Mouse (Mus musculus): ENCODE measurements around the gene Zbtb32.
A peak's percentile ranks its signal among the peaks of the same experiment; 100 is the strongest.

GRCm38 (mm10) chr7:30613529-30614112 is 14.9 kb upstream of the Zbtb32 start:
- no peak for TF ChIP-seq JUND (conservative IDR thresholded peaks at IDR 0.05; ENCODE audit: low read depth, low read length)
- no peak for TF ChIP-seq ZNF384 (IDR thresholded peaks at IDR 0.05; ENCODE audit: low read depth, low read length)
- TF ChIP-seq JUN (IDR thresholded peaks at IDR 0.05; ENCODE audit: insufficient read depth, low read depth, low read length), result no peak
- peak; percentile 73 to 84 for TF ChIP-seq CTCF (conservative IDR thresholded peaks at IDR 0.05 in 1 of 2, IDR thresholded peaks at IDR 0.05 in 1 of 2; ENCODE audit: low read depth in 2 of 2, low read length in 2 of 2)
- TF ChIP-seq BHLHE40 (IDR thresholded peaks at IDR 0.05; ENCODE audit: low read depth, low read length), result no peak
- TF ChIP-seq MXI1 (IDR thresholded peaks at IDR 0.05; ENCODE audit: low read depth, low read length), result no peak
- TF ChIP-seq EP300 (IDR thresholded peaks at IDR 0.05; ENCODE audit: low read length), result no peak
- TF ChIP-seq E2F4 (IDR thresholded peaks at IDR 0.05; ENCODE audit: insufficient replicate concordance, low read depth, low read length), result no peak
- TF ChIP-seq MEF2A (IDR thresholded peaks at IDR 0.05; ENCODE audit: borderline replicate concordance, low read depth, low read length), result no peak

All from CH12.LX (cell line).